Mouse (Mus musculus) heart, embryonic 11.5 days (tissue): ENCODE measurements around the gene Hba-a2. TPM values are rescaled to one million over a fixed set of nuclear protein-coding genes. Genes with fewer than 3 reads are reported as not detected.
A peak's percentile ranks its signal among the peaks of the same experiment; 100 is the strongest.
"Not testable (repeated sequence)": the region's sequence is repeated elsewhere in the genome, so short reads cannot be mapped to it uniquely, and the experiment has no call there.

Source experiments
- ATAC-seq: fragments of 200-750 bp; cut with Nextera tagmentation; replicated peaks from 2 replicates; pipeline ENCODE4 v1.8.0; 2017; ENCODE audit warnings: moderate library complexity; ENCODE audit not compliant: insufficient number of reproducible peaks, low FRiP score, low TSS enrichment
- H3K27ac ChIP-seq: fragments of 300-500 bp; sonication (generic); 2 replicates; pipeline ENCODE4 v1.5.1; 2014; ENCODE audit warnings: mild to moderate bottlenecking, low read depth, low read length
- H3K27me3 ChIP-seq: fragments of 300-500 bp; sonication (generic); 2 replicates; pipeline ENCODE4 v1.6.1; 2014; ENCODE audit warnings: mild to moderate bottlenecking, low read length, mixed read lengths; ENCODE audit not compliant: control insufficient read depth, insufficient read depth
- H3K36me3 ChIP-seq: fragments of 300-500 bp; sonication (generic); 2 replicates; pipeline ENCODE4 v1.6.1; 2014; ENCODE audit warnings: mild to moderate bottlenecking, low read length, moderate library complexity, mixed read lengths; ENCODE audit not compliant: control insufficient read depth, insufficient read depth
- H3K4me1 ChIP-seq: fragments of 300-500 bp; sonication (generic); 2 replicates; pipeline ENCODE4 v1.6.1; 2014; ENCODE audit warnings: low read length; ENCODE audit not compliant: control insufficient read depth, insufficient read depth
- H3K4me2 ChIP-seq: fragments of 300-500 bp; sonication (generic); 2 replicates; pipeline ENCODE4 v1.6.1; 2014; ENCODE audit warnings: mild to moderate bottlenecking, moderate library complexity
- H3K4me3 ChIP-seq: fragments of 300-500 bp; sonication (generic); 2 replicates; pipeline ENCODE4 v1.5.1; 2014; ENCODE audit warnings: low read depth, low read length
- H3K9ac ChIP-seq: fragments of 300-500 bp; sonication (generic); 2 replicates; pipeline ENCODE4 v1.6.1; 2014; ENCODE audit warnings: mild to moderate bottlenecking, low read depth, low read length, moderate library complexity
- H3K9me3 ChIP-seq: fragments of 300-500 bp; sonication (generic); replicated peaks from 2 replicates; pipeline ENCODE4 v1.6.1; 2016; ENCODE audit warnings: low read length; ENCODE audit not compliant: control insufficient read depth
- WGBS: fragments of 180-500 bp; shearing (Covaris S2); extraction: QIAGEN DNeasy Blood & Tissue Kit; methylation state at CpG from one replicate; pipeline ENCODE4 v1.1.7; 2014; ENCODE audit not compliant: insufficient replicate concordance; 5-methylcytosine and 5-hydroxymethylcytosine counted together
- polyA plus RNA-seq: library from polyadenylated mRNA; unstranded; fragments of >200 nt; fragmentation: Nextera tagmentation; extraction: Ambion mirVana; gene quantifications from 2 replicates; pipeline ENCODE4 v1.2.1, GENCODE M21; 2014

Gene Hba-a2
- 18,841 and 22,217 TPM in 2 replicates for polyA plus RNA-seq

GRCm38 (mm10) chr11:32296203-32296602, at the start of gene Hba-a2:
TSS of gene Hba-a2 (plus strand) at chr11:32296489.
- H3K27ac ChIP-seq, result peak within 1 kb of the TSS; percentile 46; the same call in 1 of the 2 replicates
- not testable (repeated sequence) for H3K4me3 ChIP-seq, H3K4me1 ChIP-seq, H3K9me3 ChIP-seq, H3K36me3 ChIP-seq, H3K27me3 ChIP-seq
- WGBS, result no CpG with 5 or more reads among the region's 4 CpGs
- 0 out of 2 replicates have a peak within 1 kb of the TSS, but pooled peaks have one; percentile 22 for H3K9ac ChIP-seq
- peak within 1 kb of the TSS; percentile 49 for H3K4me2 ChIP-seq
- peak; percentile 82 for ATAC-seq

DNA sequence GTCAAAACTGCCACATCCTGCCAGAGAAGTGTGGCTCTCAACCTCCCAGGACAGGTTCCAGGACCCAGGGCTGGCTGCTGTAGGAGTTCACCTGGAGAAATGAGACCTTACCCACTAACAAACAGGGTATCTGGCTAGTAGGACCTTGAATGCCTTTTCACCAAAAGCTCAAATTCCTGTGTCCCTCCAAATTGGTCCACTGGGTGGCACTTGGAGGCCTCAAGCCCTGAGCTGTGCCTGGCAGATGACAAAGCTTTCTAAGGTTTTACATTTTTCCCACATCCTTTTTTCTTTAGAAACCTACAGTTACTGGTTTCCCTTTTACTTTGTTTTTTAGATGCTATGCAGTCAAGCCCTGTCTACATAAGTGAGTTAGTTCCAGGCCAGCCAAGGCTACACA, 49.2 kb upstream of the Hba-a2 start:
- H3K4me3 ChIP-seq, result no peak overlapping the region
- no peak overlapping the region for H3K4me2 ChIP-seq
- peaks cover 10% of the 10 kb centered on the region for H3K4me1 ChIP-seq
- no peaks in the 10 kb centered on the region for H3K9me3 ChIP-seq
- no peak overlapping the region for H3K9ac ChIP-seq
- no peak for ATAC-seq
- H3K36me3 ChIP-seq, result peaks cover 14% of the 10 kb centered on the region; the same call in 1 of the 2 replicates
- H3K27ac ChIP-seq, result peak overlapping the region; percentile 62
- no peaks in the 10 kb centered on the region for H3K27me3 ChIP-seq

DNA sequence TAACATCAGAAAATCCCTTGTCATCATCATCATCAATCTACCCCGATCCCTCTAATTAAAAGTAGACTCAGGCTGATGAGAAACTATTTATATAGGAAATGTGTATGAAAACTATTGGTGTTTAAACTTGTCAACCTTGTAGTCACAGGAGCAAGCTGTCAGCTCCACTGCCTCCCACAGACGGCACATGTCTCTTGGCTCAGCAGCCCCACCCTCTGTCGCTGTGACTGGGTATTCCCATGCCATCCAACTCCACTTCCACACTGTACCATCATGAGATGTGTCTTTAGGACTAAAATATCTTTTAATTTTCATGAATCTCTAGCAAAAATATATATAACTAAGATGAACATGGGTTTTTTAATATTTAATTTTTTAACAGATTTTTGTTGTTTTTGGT, 47.9 kb upstream of the Hba-a2 start:
- Histone ChIP-seq H3K4me3 (no peak overlapping the region), H3K4me1 (peaks cover 6% of the 10 kb centered on the region), H3K36me3 (peaks cover 14% of the 10 kb centered on the region; the same call in 1 of the 2 replicates), H3K27ac (no peak overlapping the region), H3K9me3 (no peaks in the 10 kb centered on the region), H3K9ac (no peak overlapping the region), H3K4me2 (no peak overlapping the region), H3K27me3 (no peaks in the 10 kb centered on the region)
- WGBS, result 84% methylated on average over 3 of the region's 3 CpGs
- no peak for ATAC-seq

DNA sequence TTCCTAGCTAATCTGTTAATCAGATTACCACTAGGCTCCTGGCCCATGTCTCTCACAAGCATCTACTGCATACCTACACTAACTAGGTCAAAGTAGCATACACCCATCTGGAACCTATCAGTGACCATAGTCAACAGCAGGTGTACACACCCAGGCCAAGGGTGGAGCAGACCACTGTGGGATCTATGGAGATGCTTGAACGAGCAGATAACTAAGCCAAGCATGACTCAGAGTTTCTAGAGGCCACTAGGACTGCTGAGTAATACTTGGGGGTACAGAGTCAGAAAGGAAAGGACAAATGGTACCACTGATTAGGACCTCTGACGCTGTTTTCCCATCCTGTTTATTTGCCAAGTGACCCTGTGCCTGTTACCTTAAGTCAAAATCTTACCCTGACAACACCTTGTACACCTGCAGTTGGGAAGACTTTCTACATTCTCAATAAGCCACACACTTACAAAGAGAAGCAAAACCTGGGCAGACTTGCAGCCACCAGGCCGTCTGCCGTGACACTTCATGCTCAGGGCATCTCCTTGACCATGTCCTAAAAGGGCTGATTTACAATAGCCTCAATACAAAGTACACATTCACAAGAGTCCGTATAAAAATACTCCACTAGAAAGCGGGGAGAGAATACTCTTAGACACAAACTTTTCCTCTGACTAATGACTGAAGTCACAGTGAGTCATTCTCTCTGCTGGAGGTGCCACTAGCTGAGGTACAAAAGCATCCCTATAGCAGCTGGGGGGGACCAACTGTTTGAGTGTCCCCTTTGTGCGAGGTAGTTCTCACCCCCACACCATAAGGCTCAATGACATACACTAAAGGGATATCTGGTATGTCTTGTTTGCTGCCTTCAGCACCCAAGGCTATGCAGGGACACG, 45.2 kb upstream of the Hba-a2 start:
- no peaks in the 10 kb centered on the region for H3K9me3 ChIP-seq
- no peak overlapping the region for H3K4me3 ChIP-seq
- H3K9ac ChIP-seq, result peak overlapping the region; percentile 2; the same call in 1 of the 2 replicates
- peak; percentile 96 for ATAC-seq
- no peaks in the 10 kb centered on the region for H3K4me1 ChIP-seq
- peaks cover 13% of the 10 kb centered on the region; the same call in 1 of the 2 replicates for H3K36me3 ChIP-seq
- H3K4me2 ChIP-seq, result no peak overlapping the region
- WGBS, result 78% methylated on average over 8 of the region's 8 CpGs
- no peaks in the 10 kb centered on the region for H3K27me3 ChIP-seq
- peak overlapping the region; percentile 57 for H3K27ac ChIP-seq

DNA sequence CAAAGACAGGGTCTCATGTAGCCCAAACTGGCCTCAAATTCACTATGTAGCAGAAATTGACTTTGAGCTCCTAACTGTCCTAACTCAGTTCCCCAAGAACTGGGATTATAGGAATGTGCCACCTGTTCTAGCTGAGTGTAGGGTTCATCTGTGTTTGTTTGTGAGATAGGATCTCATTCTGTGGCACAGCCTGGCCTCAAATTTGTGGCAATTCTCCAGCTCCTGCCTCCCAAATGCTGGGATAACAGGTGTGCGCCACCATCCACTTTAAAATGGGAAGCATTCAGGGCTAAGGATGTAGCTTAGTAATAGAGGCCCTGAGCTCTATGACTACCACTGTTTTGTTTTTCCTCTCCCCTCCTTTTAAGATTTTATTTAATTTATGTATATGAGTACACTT, 43.2 kb upstream of the Hba-a2 start:
- H3K4me2 ChIP-seq, result no peak overlapping the region
- H3K9ac ChIP-seq, result no peak overlapping the region
- H3K9me3 ChIP-seq, result no peaks in the 10 kb centered on the region
- no peak for ATAC-seq
- 88% methylated on average over 1 of the region's 1 CpGs for WGBS
- no peaks in the 10 kb centered on the region for H3K4me1 ChIP-seq
- no peaks in the 10 kb centered on the region for H3K27me3 ChIP-seq
- H3K27ac ChIP-seq, result 0 out of 2 replicates have a peak overlapping the region, but pooled peaks have one; percentile 16
- H3K36me3 ChIP-seq, result 0 out of 2 replicates have a peak, but pooled peaks cover 6% of the 10 kb centered on the region
- H3K4me3 ChIP-seq, result no peak overlapping the region

GRCm38 (mm10) chr11:32256146-32256545, 40.1 kb upstream of the Hba-a2 start:
- H3K4me1 ChIP-seq, result no peaks in the 10 kb centered on the region
- 71% methylated on average over 1 of the region's 1 CpGs for WGBS
- no peaks in the 10 kb centered on the region for H3K9me3 ChIP-seq
- H3K9ac ChIP-seq, result peak overlapping the region; percentile 59
- peak overlapping the region; percentile 16; the same call in 1 of the 2 replicates for H3K4me2 ChIP-seq
- no peaks in the 10 kb centered on the region for H3K36me3 ChIP-seq
- H3K27ac ChIP-seq, result peak overlapping the region; percentile 82
- H3K27me3 ChIP-seq, result no peaks in the 10 kb centered on the region
- no peak overlapping the region for H3K4me3 ChIP-seq
- ATAC-seq, result peak; percentile 89

- no peaks in the 10 kb centered on the region for H3K36me3 ChIP-seq
- ATAC-seq, result no peak
These were observed 39.7 kb upstream of the Hba-a2 start for GRCm38 (mm10) chr11:32256566-32256965.

DNA sequence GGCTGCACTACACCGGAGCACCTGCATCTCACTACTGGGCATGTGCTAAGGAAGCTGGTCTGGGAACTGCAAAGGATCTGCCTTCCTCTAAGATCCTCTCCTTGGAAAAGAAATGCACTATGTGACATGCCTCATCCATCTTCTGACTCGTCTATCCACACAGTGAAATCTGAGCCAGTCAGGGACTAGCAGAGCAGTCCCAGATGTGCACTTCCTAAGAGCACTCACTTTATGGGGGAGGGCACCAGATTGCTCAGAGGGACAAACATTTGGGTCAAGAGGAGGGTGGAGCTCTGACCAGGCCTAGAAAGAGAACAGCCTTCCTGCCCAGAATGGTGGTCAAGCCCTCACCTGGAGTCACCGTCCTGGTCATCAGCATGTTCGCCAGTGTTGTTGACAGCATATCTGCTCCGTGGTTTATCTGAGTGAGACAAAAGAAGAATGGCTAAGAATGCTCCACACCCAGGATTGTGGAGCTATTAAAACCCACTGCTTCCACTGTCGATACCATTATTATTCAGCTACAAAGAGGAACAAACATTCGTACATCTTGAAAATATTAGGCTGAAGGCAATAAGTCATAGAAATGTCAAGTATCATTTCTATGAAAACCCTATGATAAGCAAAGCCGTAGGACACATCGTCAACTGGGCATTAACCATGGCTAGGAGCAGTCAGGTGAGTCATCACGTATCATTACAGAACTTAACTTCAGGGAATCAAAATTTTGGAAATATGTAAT, 33.4 kb upstream of the Hba-a2 start:
- Histone ChIP-seq H3K27me3 (no peaks in the 10 kb centered on the region), H3K27ac (peak overlapping the region; percentile 25; the same call in 1 of the 2 replicates), H3K36me3 (no peaks in the 10 kb centered on the region; the same call in 1 of the 2 replicates), H3K9ac (no peak overlapping the region), H3K9me3 (no peaks in the 10 kb centered on the region), H3K4me2 (no peak overlapping the region), H3K4me3 (no peak overlapping the region), H3K4me1 (peaks cover 7% of the 10 kb centered on the region; the same call in 1 of the 2 replicates)
- WGBS, result 65% methylated on average over 10 of the region's 10 CpGs
- peak; percentile 22; the same call in 1 of the 2 replicates for ATAC-seq

More at GRCm38 (mm10) chr11:32256566-32256965, 39.7 kb upstream of the Hba-a2 start:
- Histone ChIP-seq H3K4me3 (no peak overlapping the region), H3K4me1 (no peaks in the 10 kb centered on the region), H3K4me2 (peak overlapping the region; percentile 16; the same call in 1 of the 2 replicates), H3K9me3 (no peaks in the 10 kb centered on the region), H3K9ac (peak overlapping the region; percentile 59), H3K27me3 (no peaks in the 10 kb centered on the region), H3K27ac (peak overlapping the region; percentile 82)
- 89% methylated on average over 3 of the region's 3 CpGs for WGBS
